Mouse (Mus musculus): ENCODE results near the gene Fam20a. TPM values are rescaled to one million over a fixed set of nuclear protein-coding genes. Genes with fewer than 3 reads are reported as not detected.

Fam20a gene
- polyA plus RNA-seq, 1 experiment from 2014 or later = 2.5 TPM

- H3K27me3 ChIP-seq = peaks cover 30% of the 10 kb centered on the region; the same call in 1 of the 2 replicates
Measured at GRCm38 (mm10) chr11:109674542-109674941, 47.5 kb downstream of the Fam20a start.

GRCm38 (mm10) chr11:109673741-109674140 lies 48.3 kb downstream of the Fam20a start:
- 89% methylated on average over 7 of the region's 7 CpGs for WGBS
- Histone ChIP-seq H3K9me3 (no peaks in the 10 kb centered on the region), H3K9ac (replicated peaks) (no peak overlapping the region), H3K27ac (replicated peaks) (no peak overlapping the region), H3K27me3 (peaks cover 29% of the 10 kb centered on the region; the same call in 1 of the 2 replicates), H3K4me1 (no peaks in the 10 kb centered on the region), H3K4me3 (no peak overlapping the region), H3K4me2 (replicated peaks) (no peak overlapping the region), H3K36me3 (peaks cover 14% of the 10 kb centered on the region)
- ATAC-seq (ENCODE audit: low FRiP score, low read depth) = no peak

More at GRCm38 (mm10) chr11:109674542-109674941, 47.5 kb downstream of the Fam20a start:
- H3K9me3 ChIP-seq = no peaks in the 10 kb centered on the region
- no peak overlapping the region for H3K9ac ChIP-seq (replicated peaks)
- no peak for ATAC-seq (ENCODE audit: low FRiP score, low read depth)
- no peaks in the 10 kb centered on the region for H3K4me1 ChIP-seq
- no peak overlapping the region for H3K4me2 ChIP-seq (replicated peaks)
- no peak overlapping the region for H3K4me3 ChIP-seq
- peaks cover 14% of the 10 kb centered on the region for H3K36me3 ChIP-seq
- whole genome bisulfite sequencing = 72% methylated on average over 11 of the region's 11 CpGs
- no peak overlapping the region for H3K27ac ChIP-seq (replicated peaks)

- no peaks in the 10 kb centered on the region for H3K4me1 ChIP-seq
- H3K9ac ChIP-seq (replicated peaks) = no peak overlapping the region
- peaks cover 23% of the 10 kb centered on the region; the same call in 1 of the 2 replicates for H3K27me3 ChIP-seq
- H3K27ac ChIP-seq (replicated peaks) = no peak overlapping the region
- ATAC-seq (ENCODE audit: low FRiP score, low read depth) = no peak
- H3K4me2 ChIP-seq (replicated peaks) = no peak overlapping the region
- WGBS = 72% methylated on average over 21 of the region's 21 CpGs
- no peaks in the 10 kb centered on the region for H3K9me3 ChIP-seq
- H3K36me3 ChIP-seq = peaks cover 20% of the 10 kb centered on the region
- no peak overlapping the region for H3K4me3 ChIP-seq
Measured at GRCm38 (mm10) chr11:109672881-109673739, 49.0 kb downstream of the Fam20a start.

GRCm38 (mm10) chr11:109672396-109672795 lies 49.7 kb downstream of the Fam20a start:
- Histone ChIP-seq H3K9me3 (no peaks in the 10 kb centered on the region), H3K4me3 (no peak overlapping the region), H3K4me2 (replicated peaks) (no peak overlapping the region), H3K27ac (replicated peaks) (no peak overlapping the region), H3K9ac (replicated peaks) (no peak overlapping the region), H3K4me1 (no peaks in the 10 kb centered on the region), H3K36me3 (peaks cover 27% of the 10 kb centered on the region), H3K27me3 (peaks cover 23% of the 10 kb centered on the region; the same call in 1 of the 2 replicates)
- WGBS = 87% methylated on average over 8 of the region's 8 CpGs
- no peak for ATAC-seq (ENCODE audit: low FRiP score, low read depth)

- Histone ChIP-seq H3K4me2 (replicated peaks) (no peak overlapping the region), H3K9me3 (no peaks in the 10 kb centered on the region), H3K9ac (replicated peaks) (no peak overlapping the region), H3K4me1 (no peaks in the 10 kb centered on the region), H3K27ac (replicated peaks) (no peak overlapping the region), H3K4me3 (no peak overlapping the region), H3K36me3 (peaks cover 31% of the 10 kb centered on the region), H3K27me3 (peaks cover 20% of the 10 kb centered on the region; the same call in 1 of the 2 replicates)
- no peak for ATAC-seq (ENCODE audit: low FRiP score, low read depth)
- WGBS = 89% methylated on average over 5 of the region's 5 CpGs
Measured at GRCm38 (mm10) chr11:109672021-109672324, 50.1 kb downstream of the Fam20a start.

DNA sequence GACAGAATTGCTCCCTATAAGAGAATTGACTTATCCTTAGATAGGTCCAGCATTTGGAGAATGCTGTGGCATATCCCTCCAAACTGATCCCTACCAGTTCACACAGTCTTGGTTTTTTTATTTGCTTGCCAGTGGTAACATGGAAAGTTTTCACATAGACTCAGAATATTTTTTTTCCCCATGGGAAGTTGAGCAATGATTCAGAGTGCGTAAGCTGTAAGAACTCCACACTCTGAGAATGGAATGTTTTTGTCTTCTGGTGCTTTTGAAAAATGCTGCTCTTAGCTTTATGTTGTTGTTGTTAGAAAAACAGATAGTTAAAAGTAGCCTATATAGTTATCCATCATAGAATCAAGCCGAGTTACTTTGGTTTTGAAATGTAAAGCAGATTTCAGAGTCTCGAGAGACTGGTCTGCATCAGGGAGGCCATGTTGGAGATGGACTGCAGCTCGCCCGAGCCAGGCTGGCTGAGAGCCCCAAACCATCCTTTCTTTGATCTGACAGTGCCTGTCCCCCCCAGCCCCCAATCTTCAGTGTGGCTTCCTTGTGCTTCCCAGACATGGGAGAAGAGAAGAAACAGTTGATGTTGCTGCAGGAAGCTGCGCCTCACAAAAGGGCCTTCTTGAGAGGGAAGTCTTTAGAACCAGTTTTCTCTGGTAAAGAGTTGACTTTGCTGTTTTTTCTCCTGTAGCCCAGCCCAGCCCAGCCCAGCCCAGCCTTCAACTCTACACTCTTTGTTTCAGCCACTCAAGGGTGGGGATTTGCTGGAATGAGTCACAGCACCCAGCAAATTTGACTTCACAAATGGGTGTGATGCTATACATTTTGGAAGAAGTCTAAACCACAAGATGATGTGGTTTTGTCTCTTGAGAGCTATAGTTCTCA lies 50.7 kb downstream of the Fam20a start:
- H3K36me3 ChIP-seq = peaks cover 37% of the 10 kb centered on the region
- peaks cover 15% of the 10 kb centered on the region; the same call in 1 of the 2 replicates for H3K27me3 ChIP-seq
- H3K4me2 ChIP-seq (replicated peaks) = no peak overlapping the region
- no peak overlapping the region for H3K9ac ChIP-seq (replicated peaks)
- WGBS = 83% methylated on average over 6 of the region's 6 CpGs
- H3K4me1 ChIP-seq = no peaks in the 10 kb centered on the region
- ATAC-seq (ENCODE audit: low FRiP score, low read depth) = no peak
- H3K27ac ChIP-seq (replicated peaks) = no peak overlapping the region
- no peak overlapping the region for H3K4me3 ChIP-seq
- H3K9me3 ChIP-seq = no peaks in the 10 kb centered on the region

GRCm38 (mm10) chr11:109670026-109670916 lies 51.8 kb downstream of the Fam20a start:
- no peak overlapping the region for H3K9ac ChIP-seq (replicated peaks)
- WGBS = 63% methylated on average over 14 of the region's 14 CpGs
- H3K4me3 ChIP-seq = no peak overlapping the region
- peak; percentile 69 for ATAC-seq (ENCODE audit: low FRiP score, low read depth)
- H3K9me3 ChIP-seq = no peaks in the 10 kb centered on the region
- H3K4me2 ChIP-seq (replicated peaks) = no peak overlapping the region
- peaks cover 48% of the 10 kb centered on the region for H3K36me3 ChIP-seq
- peaks cover 5% of the 10 kb centered on the region; the same call in 1 of the 2 replicates for H3K27me3 ChIP-seq
- H3K27ac ChIP-seq (replicated peaks) = no peak overlapping the region
- no peaks in the 10 kb centered on the region for H3K4me1 ChIP-seq

- no peak overlapping the region for H3K4me3 ChIP-seq
- H3K36me3 ChIP-seq = peaks cover 58% of the 10 kb centered on the region
- no peak overlapping the region for H3K9ac ChIP-seq (replicated peaks)
- no peak overlapping the region for H3K27ac ChIP-seq (replicated peaks)
- no peaks in the 10 kb centered on the region for H3K4me1 ChIP-seq
- 92% methylated on average over 8 of the region's 8 CpGs for WGBS
- no peaks in the 10 kb centered on the region for H3K27me3 ChIP-seq
- ATAC-seq (ENCODE audit: low FRiP score, low read depth) = no peak
- no peak overlapping the region for H3K4me2 ChIP-seq (replicated peaks)
- H3K9me3 ChIP-seq = no peaks in the 10 kb centered on the region
Measured at GRCm38 (mm10) chr11:109669149-109669708, 52.9 kb downstream of the Fam20a start.

GRCm38 (mm10) chr11:109668115-109668725 lies 53.9 kb downstream of the Fam20a start:
- Histone ChIP-seq H3K27me3 (no peaks in the 10 kb centered on the region), H3K9me3 (no peaks in the 10 kb centered on the region), H3K4me3 (no peak overlapping the region), H3K4me2 (replicated peaks) (no peak overlapping the region), H3K9ac (replicated peaks) (no peak overlapping the region), H3K36me3 (peaks cover 68% of the 10 kb centered on the region), H3K4me1 (no peaks in the 10 kb centered on the region), H3K27ac (replicated peaks) (no peak overlapping the region)
- 88% methylated on average over 8 of the region's 8 CpGs for WGBS
- no peak for ATAC-seq (ENCODE audit: low FRiP score, low read depth)

- no peak for ATAC-seq (ENCODE audit: low FRiP score, low read depth)
- Histone ChIP-seq H3K27ac (replicated peaks) (no peak overlapping the region), H3K36me3 (peaks cover 75% of the 10 kb centered on the region), H3K27me3 (no peaks in the 10 kb centered on the region), H3K4me1 (no peaks in the 10 kb centered on the region), H3K9ac (replicated peaks) (no peak overlapping the region), H3K4me2 (replicated peaks) (no peak overlapping the region), H3K4me3 (no peak overlapping the region), H3K9me3 (no peaks in the 10 kb centered on the region)
- WGBS = 92% methylated on average over 19 of the region's 19 CpGs
Measured at GRCm38 (mm10) chr11:109667371-109667770, 54.7 kb downstream of the Fam20a start.

DNA sequence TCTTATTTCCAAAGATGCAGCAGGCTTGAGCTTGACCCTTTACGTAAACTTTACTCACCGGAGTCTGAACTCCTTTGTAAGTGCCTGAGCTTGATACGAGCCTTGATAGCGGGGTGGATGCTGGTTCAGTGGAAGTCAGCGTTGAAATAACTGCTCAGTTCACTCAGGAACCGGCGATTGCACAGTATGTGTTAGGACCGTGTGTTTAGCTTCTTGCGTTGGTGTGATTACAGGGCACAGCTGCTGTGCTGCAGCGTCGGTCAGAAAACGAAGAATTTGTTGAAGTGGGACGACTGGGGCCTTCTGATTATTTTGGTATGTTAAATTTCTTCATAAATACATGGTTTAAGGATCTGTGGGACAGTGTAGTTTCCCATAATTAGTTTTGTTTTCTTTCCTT lies 55.7 kb downstream of the Fam20a start:
- Histone ChIP-seq H3K27ac (replicated peaks) (no peak overlapping the region), H3K27me3 (no peaks in the 10 kb centered on the region), H3K36me3 (peaks cover 81% of the 10 kb centered on the region), H3K4me3 (no peak overlapping the region), H3K9me3 (no peaks in the 10 kb centered on the region), H3K9ac (replicated peaks) (no peak overlapping the region), H3K4me1 (no peaks in the 10 kb centered on the region), H3K4me2 (replicated peaks) (no peak overlapping the region)
- no peak for ATAC-seq (ENCODE audit: low FRiP score, low read depth)
- WGBS = 95% methylated on average over 13 of the region's 13 CpGs

All from midbrain, embryonic 12.5 days (tissue).